Mouse (Mus musculus): ENCODE data around the gene Shmt2.

GRCm38 (mm10) chr10:127555703-127556102 is 33.5 kb upstream of the Shmt2 start:
- peak; percentile 76 for TF ChIP-seq CTCF (IDR thresholded peaks at IDR 0.05; ENCODE audit: low read depth)
- no peak for TF ChIP-seq EP300 (optimal IDR thresholded peaks at IDR 0.05)

Measured in stomach, postnatal 0 days (tissue).